Mouse (Mus musculus): Measurements from ENCODE around the gene Ado.

GRCm38 (mm10) chr10:67535256-67535655 lies 13.5 kb downstream of the Ado start, which contains the start of gene Egr2:
- TF ChIP-seq CTCF (IDR thresholded peaks at IDR 0.05; ENCODE audit: low read depth, low read length), result no peak
- TF ChIP-seq GATA1 (IDR thresholded peaks at IDR 0.05; ENCODE audit: borderline replicate concordance, low read length), result no peak
- TF ChIP-seq TAL1 (conservative IDR thresholded peaks at IDR 0.05; ENCODE audit: low read depth, low read length), result no peak
- no peak for TF ChIP-seq POLR2AphosphoS5 (IDR thresholded peaks at IDR 0.05; ENCODE audit: insufficient replicate concordance, low read depth, low read length)
- TF ChIP-seq GATA2 (IDR thresholded peaks at IDR 0.05; ENCODE audit: borderline replicate concordance, low read depth, low read length), result no peak
